Mouse (Mus musculus): ENCODE results near the gene Atf7. TPM values are rescaled to one million over a fixed set of nuclear protein-coding genes. Genes with fewer than 3 reads are reported as not detected.

Atf7 gene
- total RNA-seq, 2 experiments from 2014 or later: 49.4 to 53.7 TPM

DNA sequence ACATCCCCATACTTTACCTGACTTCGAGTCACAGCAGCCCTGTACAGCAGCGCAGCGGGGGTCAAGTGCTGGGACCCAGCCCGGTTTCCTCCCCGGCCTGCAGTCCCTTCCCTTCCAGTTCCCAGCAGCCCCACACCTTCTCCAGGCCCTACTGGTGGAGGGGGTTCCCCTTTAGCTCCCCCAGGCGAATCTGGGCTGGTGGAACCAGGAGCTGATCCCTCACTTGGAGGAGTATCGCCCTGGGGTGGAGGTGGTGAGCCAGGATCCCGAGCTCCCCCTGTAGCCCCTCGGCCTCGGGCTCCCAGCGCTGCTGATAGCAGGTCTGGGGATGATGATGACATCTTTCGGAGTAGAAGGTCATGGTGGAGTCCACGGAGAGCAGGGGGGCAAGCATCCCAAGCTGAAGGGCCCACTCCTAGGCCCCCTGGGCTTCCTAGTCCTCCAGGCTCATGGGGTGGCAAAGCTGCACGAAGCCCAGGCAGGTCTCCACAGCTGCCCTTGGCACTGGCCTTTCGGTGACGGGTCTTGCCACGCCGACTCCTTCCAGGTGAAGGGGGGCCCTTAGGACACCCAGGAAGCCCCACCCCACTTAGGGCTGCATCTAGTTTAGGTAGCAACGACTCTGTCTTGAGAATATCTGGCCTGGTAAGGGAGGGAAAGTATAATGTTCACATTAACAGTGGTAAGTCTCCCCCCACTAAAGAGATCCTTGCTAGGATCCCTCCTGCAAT is 124.0 kb downstream of the Atf7 start:
- no peak for DNase-seq (ENCODE audit: low spot score)

DNA sequence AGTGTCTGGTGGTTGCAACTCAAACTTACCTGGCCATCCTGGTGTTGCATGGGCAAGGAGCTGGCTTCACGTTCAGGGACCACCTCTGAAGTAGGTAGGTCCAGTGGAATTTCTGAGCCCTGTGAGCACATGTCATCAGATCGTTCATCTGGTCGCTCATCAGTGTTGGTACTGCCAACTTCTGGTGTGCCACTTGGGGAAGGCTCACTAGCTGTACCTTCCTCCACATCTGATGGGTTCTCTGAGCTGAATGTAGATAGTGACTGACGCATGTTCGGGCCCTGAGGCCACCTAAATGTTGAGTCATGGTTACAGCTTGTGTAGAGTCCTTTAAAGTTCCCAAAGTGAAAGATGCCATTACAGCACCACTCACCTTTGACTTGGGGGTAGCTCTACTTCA is 124.8 kb downstream of the Atf7 start:
- no peak for DNase-seq (ENCODE audit: low spot score)

DNA sequence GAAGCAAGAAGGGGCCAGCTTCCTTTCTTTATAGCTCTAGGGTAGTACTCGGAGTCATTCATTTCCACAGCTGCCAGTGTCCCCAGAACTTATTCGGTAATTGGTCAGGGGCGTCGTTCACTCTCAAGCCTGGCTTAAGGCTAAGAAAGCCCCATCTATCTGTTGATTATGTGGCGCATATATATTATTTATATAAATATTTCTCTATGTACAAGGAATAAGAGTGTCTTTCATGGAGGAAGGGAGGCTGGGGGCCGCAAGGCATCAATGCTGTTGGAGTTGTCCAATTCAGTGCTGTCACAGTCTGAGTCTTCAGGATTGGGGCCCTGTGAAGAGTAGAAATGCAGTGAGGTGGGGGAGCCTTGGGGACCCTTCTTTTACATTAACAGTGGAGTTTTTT is 125.4 kb downstream of the Atf7 start:
- DNase-seq (ENCODE audit: low spot score): no peak

DNA sequence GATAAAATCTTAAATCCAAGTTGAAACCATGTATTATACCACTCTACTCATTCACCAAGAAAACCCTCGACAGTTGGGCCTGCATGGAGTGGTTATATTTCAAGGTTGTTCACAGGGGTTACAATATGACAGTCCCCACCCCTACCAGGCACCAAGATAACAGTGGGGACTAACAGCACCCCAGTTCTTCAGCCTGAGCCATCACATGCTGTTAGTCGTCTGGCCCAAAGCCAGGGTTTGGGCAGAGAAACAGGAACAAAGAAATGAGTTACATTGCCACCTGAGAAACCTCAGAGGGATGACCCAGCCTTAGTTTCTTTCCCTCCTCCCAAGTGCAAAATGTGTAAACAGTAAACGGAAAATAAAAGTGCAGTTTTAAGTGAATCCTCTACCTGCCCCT is 125.9 kb downstream of the Atf7 start:
- DNase-seq (ENCODE audit: low spot score): no peak

DNA sequence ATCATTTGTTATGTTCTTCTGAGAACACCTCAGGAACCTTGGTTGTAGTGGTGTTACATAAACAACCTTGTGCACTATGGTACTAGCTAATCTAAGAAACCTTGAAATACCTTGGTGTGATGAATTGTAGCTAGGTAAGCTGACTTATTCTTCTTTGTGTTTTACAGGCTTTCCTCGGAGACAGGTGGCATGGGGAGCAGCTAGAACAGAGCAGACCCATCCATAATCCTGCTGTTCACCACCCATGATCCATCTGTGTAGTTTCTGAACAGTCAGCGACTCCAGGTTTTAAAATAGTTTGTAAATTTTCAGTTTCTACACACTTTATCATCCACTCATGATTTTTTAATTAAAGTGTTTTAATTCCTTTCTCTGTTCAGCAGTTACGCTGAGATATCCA is 126.9 kb downstream of the Atf7 start:
- DNase-seq (ENCODE audit: low spot score): no peak

DNA sequence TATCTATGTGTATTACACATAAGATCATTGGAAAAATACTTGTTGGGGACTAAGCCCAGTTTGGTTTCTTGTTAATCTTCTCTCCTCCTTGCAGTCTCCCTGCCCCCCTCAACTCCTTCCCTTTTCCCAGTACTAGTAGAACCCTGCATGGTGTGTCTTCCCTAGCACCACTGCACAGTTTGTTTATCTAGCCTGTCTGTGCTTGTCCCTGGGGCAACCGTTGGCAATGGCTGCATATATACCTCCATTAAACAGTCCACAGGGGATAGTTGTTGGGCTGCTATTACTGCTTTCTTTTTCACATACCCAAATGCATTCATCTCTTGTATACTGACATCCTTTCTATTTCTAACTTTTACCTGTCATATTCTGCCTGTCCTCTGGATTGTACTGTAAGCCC is 137.6 kb downstream of the Atf7 start:
- DNase-seq (ENCODE audit: low spot score): no peak

DNA sequence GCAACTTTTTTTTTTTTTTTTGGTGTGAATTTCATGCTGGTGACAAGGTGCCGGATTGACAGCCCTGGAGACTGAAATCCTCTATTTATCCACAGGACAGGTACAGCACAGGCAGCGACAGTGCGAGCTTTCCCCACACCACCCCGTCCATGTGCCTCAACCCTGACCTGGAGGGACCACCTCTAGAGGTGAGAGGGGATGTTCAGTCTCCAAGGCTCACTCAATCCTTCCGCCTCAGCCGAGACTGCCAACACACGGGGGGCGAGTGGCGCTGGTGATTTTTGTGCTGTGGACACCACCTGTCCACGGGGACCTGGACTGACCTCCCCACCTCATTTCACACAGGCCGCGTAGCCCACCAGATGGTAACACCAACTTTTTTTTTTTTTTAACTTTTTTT is 139.4 kb downstream of the Atf7 start:
- DNase-seq (ENCODE audit: low spot score): no peak

DNA sequence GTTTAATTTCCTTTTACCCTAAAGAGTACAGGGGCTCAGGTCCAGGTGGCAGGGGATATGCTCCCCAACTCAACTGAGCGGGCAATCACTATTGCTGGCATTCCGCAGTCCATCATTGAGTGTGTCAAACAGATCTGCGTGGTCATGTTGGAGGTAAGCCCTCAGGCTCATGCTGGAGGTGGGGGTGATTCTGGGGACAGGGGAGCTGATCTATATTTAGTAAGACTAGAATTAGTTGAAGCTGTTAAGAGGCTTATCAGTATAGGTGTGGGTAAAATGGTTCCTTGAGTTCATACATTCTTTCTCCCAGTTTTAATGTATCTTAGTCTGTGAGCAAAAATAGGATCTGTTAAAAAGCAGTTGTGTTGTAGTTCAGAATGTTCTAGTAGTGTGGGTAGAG is 142.1 kb downstream of the Atf7 start:
- DNase-seq (ENCODE audit: low spot score): no peak

Small RNAs within 50 kb of the gene (microRNA-seq; reads per million reads assigned to microRNA genes)
- gene Mir688: not detected

Other genes with a start within 250 kb of the Atf7 start
- gene Sp1, start 219.3 kb downstream of the Atf7 start, total RNA-seq (2021): 10 to 100 TPM; 16.1 to 19.3 TPM
- 10 to 100 TPM; 11.1 to 17.7 TPM for gene Amhr2, start 180.1 kb downstream of the Atf7 start, total RNA-seq (2021)
- 10 to 100 TPM; 20.4 to 23.2 TPM for gene Prr13, start 166.4 kb downstream of the Atf7 start, total RNA-seq (2021)
- gene Pcbp2, start 154.9 kb downstream of the Atf7 start, total RNA-seq (2021): 100 to 1,000 TPM; 403 to 410 TPM
- not detected for gene Gm10337, start 121.7 kb downstream of the Atf7 start, total RNA-seq (2021)
- gene Map3k12, start 108.4 kb downstream of the Atf7 start, total RNA-seq (2021): 1 to 10 TPM in 1 of 2 experiments, under 1 TPM in 1; 0.82 to 1.5 TPM
- gene Tarbp2, start 107.3 kb downstream of the Atf7 start, total RNA-seq (2021): 10 to 100 TPM; 28.2 to 33.3 TPM
- 1 to 10 TPM; 1.5 to 1.8 TPM for gene Npff, start 100.5 kb downstream of the Atf7 start, total RNA-seq (2021)
- gene Gm28047, start 397 bp downstream of the Atf7 start, total RNA-seq (2021): under 1 TPM in 1 of 2 experiments, not detected in 1; 0.57 TPM
- gene Atp5g2, start 46.9 kb upstream of the Atf7 start, total RNA-seq (2021): 10 to 100 TPM; 13.1 to 20.4 TPM
- 10 to 100 TPM; 72.7 to 73.2 TPM for gene Calcoco1, start 96.7 kb upstream of the Atf7 start, total RNA-seq (2021)

All from gastrocnemius, adult 18-20 months (tissue).